Mouse (Mus musculus) embryonic fibroblast, embryonic 13.5 days (primary cell): Measurements from ENCODE around the gene Unc5b.

Source experiments
- CTCF ChIP-seq: IDR thresholded peaks from 2 replicates; pipeline ENCODE4 v1.5.1; 2011; ENCODE audit warnings: mild to moderate bottlenecking, control low read depth, low read length, moderate library complexity, borderline replicate concordance; ENCODE audit not compliant: insufficient read depth
- POLR2A ChIP-seq: IDR thresholded peaks from 2 replicates; pipeline ENCODE4 v1.6.1; 2011; ENCODE audit warnings: low read depth, mild to moderate bottlenecking, control low read depth, low read length, moderate library complexity

DNA sequence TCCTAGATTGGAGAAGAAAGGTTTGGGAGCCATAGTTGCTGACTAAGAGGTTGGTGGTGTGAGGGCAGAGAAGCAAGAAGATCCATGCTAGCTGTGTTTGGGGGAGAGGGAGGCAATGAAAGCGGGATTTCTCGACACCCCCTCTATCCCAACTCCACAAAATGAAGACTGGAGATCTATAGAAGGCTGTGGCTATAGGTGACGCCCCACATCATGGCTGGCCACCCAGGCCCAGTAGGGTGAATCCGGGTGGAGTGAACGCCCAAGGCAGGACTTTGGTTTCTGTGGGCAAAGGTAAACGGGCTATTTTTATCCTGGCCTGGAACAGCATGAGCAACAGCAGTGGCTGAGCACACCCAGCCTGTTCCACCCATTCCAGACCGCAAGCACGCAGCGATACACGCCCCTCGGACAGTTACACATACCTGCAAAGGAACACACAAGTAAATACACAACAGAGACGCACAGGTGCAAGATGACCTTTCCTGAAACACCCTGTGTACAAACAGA, 1.3 kb upstream of the Unc5b start:
- TF ChIP-seq CTCF, result no peak
- TF ChIP-seq POLR2A, result no peak
